Mouse (Mus musculus) liver, embryonic 11.5 days (tissue): ENCODE measurements at regions not wholly inside any gene's neighbourhood (a gene's known extent, or its start where the extent isn't known, plus 50 kb on each side); places are given as distances from the start of the nearest gene placed in this dataset.

Experiments
- ATAC-seq: fragments of 200-750 bp; cut with Nextera tagmentation; replicated peaks from 2 replicates; pipeline ENCODE4 v1.8.0; 2017; ENCODE audit warnings: moderate number of reproducible peaks, mild to moderate bottlenecking, moderate TSS enrichment, moderate library complexity; ENCODE audit not compliant: low FRiP score
- DNase-seq: peaks from one replicate; pipeline ENCODE4 v3.0.0-alpha.2; 2017; ENCODE audit warnings: low spot score
- H3K27ac ChIP-seq: fragments of 300-500 bp; sonication (generic); 2 replicates; pipeline ENCODE4 v1.5.1; 2014; ENCODE audit warnings: mild to moderate bottlenecking, low read depth, low read length, control low read depth
- H3K27me3 ChIP-seq: fragments of 300-500 bp; sonication (generic); replicated peaks from 2 replicates; pipeline ENCODE4 v1.6.1; 2014; ENCODE audit warnings: low read length, mixed read lengths; ENCODE audit not compliant: control insufficient read depth, insufficient read depth
- H3K36me3 ChIP-seq: fragments of 300-500 bp; sonication (generic); 2 replicates; pipeline ENCODE4 v1.6.1; 2014; ENCODE audit warnings: mild to moderate bottlenecking, low read length, moderate library complexity, mixed read lengths; ENCODE audit not compliant: control insufficient read depth, insufficient read depth
- H3K4me1 ChIP-seq: fragments of 300-500 bp; sonication (generic); replicated peaks from 2 replicates; pipeline ENCODE4 v1.6.1; 2014; ENCODE audit warnings: low read length, mixed read lengths; ENCODE audit not compliant: control insufficient read depth, insufficient read depth
- H3K4me2 ChIP-seq: fragments of 300-500 bp; sonication (generic); 2 replicates; pipeline ENCODE4 v1.6.1; 2014; ENCODE audit warnings: mild to moderate bottlenecking, control low read depth, moderate library complexity
- H3K4me3 ChIP-seq: fragments of 300-500 bp; sonication (generic); 2 replicates; pipeline ENCODE4 v1.5.1; 2014; ENCODE audit warnings: low read depth, low read length, control low read depth
- H3K9ac ChIP-seq: fragments of 300-500 bp; sonication (generic); 2 replicates; pipeline ENCODE4 v1.6.1; 2014; ENCODE audit warnings: low read depth, low read length, control low read depth
- H3K9me3 ChIP-seq: fragments of 300-500 bp; sonication (generic); 2 replicates; pipeline ENCODE4 v1.6.1; 2016; ENCODE audit warnings: low read length, inconsistent platforms, mixed read lengths; ENCODE audit not compliant: control insufficient read depth
- whole genome bisulfite sequencing: fragments of 180-500 bp; shearing (Covaris S2); extraction: QIAGEN DNeasy Blood & Tissue Kit; methylation state at CpG from one replicate; pipeline ENCODE4 v1.1.7; 2014; 5-methylcytosine and 5-hydroxymethylcytosine counted together

GRCm38 (mm10) chr1:121096551-121097550, 235.5 kb downstream of the Insig2 start:
- 0 out of 2 replicates have a peak overlapping the region, but pooled peaks have one; percentile 25 for H3K9ac ChIP-seq
- no peak for DNase-seq
- no peaks in the 10 kb centered on the region for H3K9me3 ChIP-seq
- no peak overlapping the region; the same call in 1 of the 2 replicates for H3K27ac ChIP-seq
- peak; percentile 52 for ATAC-seq
- peaks cover 3% of the 10 kb centered on the region; the same call in 1 of the 2 replicates for H3K27me3 ChIP-seq
- 7% methylated on average over 28 of the region's 28 CpGs for WGBS
- no peaks in the 10 kb centered on the region for H3K36me3 ChIP-seq
- H3K4me3 ChIP-seq: peak overlapping the region; percentile 36
- H3K4me1 ChIP-seq: no peaks in the 10 kb centered on the region; the same call in 1 of the 2 replicates
- H3K4me2 ChIP-seq: peak overlapping the region; percentile 64

GRCm38 (mm10) chr1:121111776-121112344, 220.5 kb downstream of the Insig2 start:
- H3K4me1 ChIP-seq: no peaks in the 10 kb centered on the region
- H3K4me2 ChIP-seq: no peak overlapping the region
- H3K36me3 ChIP-seq: no peaks in the 10 kb centered on the region
- no peaks in the 10 kb centered on the region for H3K27me3 ChIP-seq
- H3K4me3 ChIP-seq: no peak overlapping the region
- H3K9me3 ChIP-seq: no peaks in the 10 kb centered on the region
- DNase-seq: no peak
- ATAC-seq: no peak
- 63% methylated on average over 4 of the region's 4 CpGs for WGBS
- H3K9ac ChIP-seq: no peak overlapping the region
- no peak overlapping the region for H3K27ac ChIP-seq

GRCm38 (mm10) chr1:121112464-121112863, 219.9 kb downstream of the Insig2 start:
- no peaks in the 10 kb centered on the region for H3K36me3 ChIP-seq
- H3K27me3 ChIP-seq: no peaks in the 10 kb centered on the region
- no peak overlapping the region for H3K27ac ChIP-seq
- no peak overlapping the region for H3K9ac ChIP-seq
- no peak for DNase-seq
- H3K4me1 ChIP-seq: no peaks in the 10 kb centered on the region
- ATAC-seq: no peak
- H3K4me2 ChIP-seq: no peak overlapping the region
- WGBS: 47% methylated on average over 1 of the region's 1 CpGs
- H3K9me3 ChIP-seq: no peaks in the 10 kb centered on the region
- H3K4me3 ChIP-seq: no peak overlapping the region

- WGBS: 74% methylated on average over 5 of the region's 5 CpGs
- H3K4me3 ChIP-seq: no peak overlapping the region
- H3K4me2 ChIP-seq: no peak overlapping the region
- ATAC-seq: no peak
- H3K27ac ChIP-seq: no peak overlapping the region
- no peak for DNase-seq
- H3K4me1 ChIP-seq: no peaks in the 10 kb centered on the region
- H3K9ac ChIP-seq: no peak overlapping the region
- no peaks in the 10 kb centered on the region for H3K9me3 ChIP-seq
- H3K36me3 ChIP-seq: no peaks in the 10 kb centered on the region
- no peaks in the 10 kb centered on the region for H3K27me3 ChIP-seq
Measured at GRCm38 (mm10) chr1:121116626-121117025, 215.8 kb downstream of the Insig2 start.

- Histone ChIP-seq H3K4me2 (no peak overlapping the region), H3K9ac (no peak overlapping the region), H3K4me3 (no peak overlapping the region), H3K9me3 (no peaks in the 10 kb centered on the region), H3K4me1 (no peaks in the 10 kb centered on the region), H3K27ac (no peak overlapping the region), H3K27me3 (no peaks in the 10 kb centered on the region), H3K36me3 (no peaks in the 10 kb centered on the region)
- ATAC-seq (no peak), DNase-seq (no peak)
Measured at GRCm38 (mm10) chr1:121123436-121123835, 209.0 kb downstream of the Insig2 start.

GRCm38 (mm10) chr1:121136284-121136683, 196.1 kb downstream of the Insig2 start:
- Histone ChIP-seq H3K4me3 (no peak overlapping the region), H3K27me3 (no peaks in the 10 kb centered on the region), H3K9ac (no peak overlapping the region), H3K36me3 (no peaks in the 10 kb centered on the region), H3K27ac (no peak overlapping the region), H3K4me2 (no peak overlapping the region), H3K4me1 (no peaks in the 10 kb centered on the region), H3K9me3 (no peaks in the 10 kb centered on the region)
- ATAC-seq (no peak), DNase-seq (no peak)
- 79% methylated on average over 4 of the region's 4 CpGs for WGBS

- Histone ChIP-seq H3K27me3 (no peaks in the 10 kb centered on the region), H3K9me3 (no peaks in the 10 kb centered on the region), H3K4me2 (no peak overlapping the region), H3K4me3 (no peak overlapping the region), H3K4me1 (no peaks in the 10 kb centered on the region), H3K27ac (no peak overlapping the region), H3K36me3 (no peaks in the 10 kb centered on the region), H3K9ac (no peak overlapping the region)
- 80% methylated on average over 4 of the region's 4 CpGs for WGBS
- DNase-seq: no peak
- ATAC-seq: no peak
Measured at GRCm38 (mm10) chr1:121136846-121137245, 195.5 kb downstream of the Insig2 start.

- Histone ChIP-seq H3K4me2 (no peak overlapping the region), H3K9me3 (no peaks in the 10 kb centered on the region), H3K4me3 (no peak overlapping the region), H3K9ac (no peak overlapping the region), H3K4me1 (no peaks in the 10 kb centered on the region), H3K36me3 (no peaks in the 10 kb centered on the region), H3K27me3 (no peaks in the 10 kb centered on the region), H3K27ac (no peak overlapping the region)
- DNase-seq (no peak), ATAC-seq (no peak)
- 82% methylated on average over 1 of the region's 1 CpGs for WGBS
Measured at GRCm38 (mm10) chr1:121144981-121145380, 187.4 kb downstream of the Insig2 start.
